Mouse (Mus musculus) spleen, embryonic (tissue): ENCODE results near the gene Lman1l.

ENCODE experiments used
- CTCF ChIA-PET: fragments of 350-600 bp; sonication (Branson Sonifier 250); formaldehyde crosslinking; loops from one replicate; lab custom pipeline; 2022; lab: Charles Lee

The Lman1l gene

DNA sequence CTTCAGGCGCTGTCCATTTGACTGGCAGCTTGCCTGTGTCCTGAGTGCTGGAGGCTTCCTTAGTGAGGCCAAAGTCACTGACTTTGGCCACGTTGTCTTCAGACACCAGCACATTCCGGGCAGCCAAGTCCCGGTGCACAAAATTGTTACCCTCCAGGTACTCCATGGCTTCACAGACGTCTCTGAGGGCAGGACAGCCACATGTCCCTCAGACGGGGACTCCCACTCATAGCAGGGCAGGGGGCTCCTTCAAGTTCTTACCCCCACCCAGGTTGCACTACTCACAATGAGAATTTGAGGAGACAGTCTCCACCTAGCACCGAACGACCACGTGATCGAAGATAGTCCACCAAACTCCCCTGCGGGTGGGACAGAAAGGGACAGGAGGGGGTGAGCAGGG is 7.3 kb upstream of the Lman1l start:
- CTCF ChIA-PET: interaction anchor here (0.7 to 3.4 kb wide), 2 partner anchors 16 to 28 kb away, joined by 3 to 17 read pairs; no protein-coding TSS in a partner anchor

DNA sequence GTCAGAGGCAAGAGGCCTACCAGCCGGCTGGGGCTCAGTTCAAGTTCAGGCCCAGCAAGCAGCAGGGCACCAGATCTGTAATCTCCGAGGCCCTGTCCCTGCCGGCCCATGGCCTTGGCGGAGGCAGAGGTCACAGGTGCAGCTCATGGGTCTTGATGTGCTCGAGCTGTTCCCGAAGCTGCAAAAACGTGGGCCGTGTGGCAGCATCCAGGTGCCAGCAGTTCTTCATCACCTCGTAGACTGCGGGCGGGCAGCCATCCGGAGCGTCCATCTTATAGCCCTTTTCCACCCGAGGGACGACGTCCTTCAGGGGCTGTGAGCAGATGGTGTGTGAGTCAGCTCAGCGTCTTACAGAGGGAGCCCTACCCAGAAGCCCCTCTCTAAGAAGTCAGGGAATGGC is 6.6 kb upstream of the Lman1l start:
- CTCF ChIA-PET: interaction anchor here (0.5 kb wide), 1 partner anchor 41 kb away, joined by 6 read pairs; no protein-coding TSS in a partner anchor

DNA sequence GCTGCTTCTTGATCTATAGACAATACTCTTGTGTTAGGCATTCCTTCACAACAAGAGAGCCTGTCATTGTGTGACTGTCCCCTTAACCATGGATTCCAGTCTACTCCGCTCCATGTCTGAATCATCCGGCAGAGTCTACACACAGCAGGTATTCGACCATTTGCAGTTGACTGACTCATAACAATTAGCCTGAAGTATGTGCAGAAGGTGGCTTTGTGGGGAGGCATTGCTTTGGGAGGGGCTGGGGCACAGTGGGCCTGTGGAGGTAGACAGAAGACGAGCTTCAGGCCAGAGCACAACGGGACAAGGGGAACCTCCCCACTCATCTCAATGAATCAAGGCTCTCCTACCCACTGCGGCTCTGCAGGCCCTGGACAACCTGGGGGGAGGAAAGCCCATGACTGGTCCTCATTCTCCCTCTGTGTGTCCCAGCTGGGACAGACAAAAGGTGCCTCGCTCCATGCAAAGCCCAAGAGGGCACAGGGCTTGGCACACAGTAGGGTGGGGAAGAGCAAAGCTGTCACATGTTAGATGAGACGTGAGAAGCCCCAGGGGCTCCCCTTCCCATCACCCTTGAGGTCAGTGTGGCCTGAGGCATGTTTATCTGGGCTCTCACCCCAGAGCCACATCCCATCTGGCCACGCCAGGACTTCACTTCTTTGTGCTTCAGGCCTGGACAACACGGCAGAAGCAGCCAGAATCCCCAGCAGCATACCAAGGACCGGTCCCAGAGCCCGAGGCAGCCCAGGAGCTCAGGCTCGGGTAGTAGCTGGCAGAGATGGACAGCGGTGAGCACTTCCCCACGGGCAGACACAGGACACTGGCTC is 5.3 kb upstream of the Lman1l start:
- CTCF ChIA-PET: no interaction called here

DNA sequence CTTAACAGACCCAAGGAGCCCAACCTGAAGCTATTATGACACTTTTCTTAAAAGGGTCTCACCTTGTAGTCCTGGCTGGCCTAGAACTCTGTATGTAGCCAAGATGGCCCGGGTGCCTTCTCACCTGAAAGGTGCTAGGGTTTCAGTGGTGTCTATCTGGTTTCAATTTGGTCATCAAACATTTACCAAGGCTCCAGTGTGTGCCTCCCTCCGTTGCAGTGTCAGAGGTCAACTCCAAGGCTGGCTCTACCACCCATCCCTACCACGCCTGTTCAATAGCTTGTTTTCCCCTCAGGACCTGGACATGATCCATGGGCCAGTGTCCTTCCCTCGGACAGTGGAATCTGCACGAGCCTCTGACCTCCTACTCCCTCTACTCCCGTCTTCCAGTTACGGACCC is 3.7 kb upstream of the Lman1l start:
- CTCF ChIA-PET: interaction anchor here (0.7 kb wide), 2 partner anchors 28 to 29 kb away, joined by 3 read pairs; partner anchors contain the start of gene Csk

GRCm38 (mm10) chr9:57618854-57619253 is 1.7 kb downstream of the Lman1l start:
- CTCF ChIA-PET: no interaction called here

DNA sequence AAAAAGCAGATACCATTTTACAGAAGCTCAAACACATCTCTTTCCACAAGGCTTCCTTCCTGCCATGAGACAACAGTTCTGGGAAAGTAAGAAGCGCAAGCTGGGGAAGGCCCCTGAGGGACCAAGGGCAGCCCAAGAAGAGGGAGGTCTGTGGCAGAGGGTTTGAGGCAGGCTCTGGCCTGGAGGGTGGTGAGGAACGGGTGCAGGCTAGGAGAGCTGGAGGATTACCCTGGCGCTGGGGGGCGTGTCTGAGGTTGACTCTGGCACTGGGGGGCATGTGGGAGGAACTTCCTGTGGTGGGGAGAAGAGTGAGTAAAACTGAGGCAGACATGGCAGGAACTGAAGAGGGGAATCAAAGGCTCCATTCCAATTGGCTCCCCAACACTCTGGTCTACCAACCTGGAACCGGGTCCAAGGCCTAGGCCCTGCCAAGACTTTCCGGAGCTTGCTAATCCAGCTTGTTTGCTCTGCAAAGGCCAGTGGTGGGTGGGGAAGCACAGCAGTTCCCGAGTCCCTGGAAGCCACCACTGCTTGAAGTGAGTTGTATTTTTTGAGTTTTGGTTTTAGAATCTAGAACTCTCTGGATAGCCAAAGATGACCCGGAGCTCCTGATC is 2.9 kb downstream of the Lman1l start:
- CTCF ChIA-PET: interaction anchor here (0.6 kb wide), 1 partner anchor 353 kb away, joined by 3 read pairs; no protein-coding TSS in a partner anchor

GRCm38 (mm10) chr9:57614786-57615185 is 5.8 kb downstream of the Lman1l start:
- CTCF ChIA-PET: no interaction called here

DNA sequence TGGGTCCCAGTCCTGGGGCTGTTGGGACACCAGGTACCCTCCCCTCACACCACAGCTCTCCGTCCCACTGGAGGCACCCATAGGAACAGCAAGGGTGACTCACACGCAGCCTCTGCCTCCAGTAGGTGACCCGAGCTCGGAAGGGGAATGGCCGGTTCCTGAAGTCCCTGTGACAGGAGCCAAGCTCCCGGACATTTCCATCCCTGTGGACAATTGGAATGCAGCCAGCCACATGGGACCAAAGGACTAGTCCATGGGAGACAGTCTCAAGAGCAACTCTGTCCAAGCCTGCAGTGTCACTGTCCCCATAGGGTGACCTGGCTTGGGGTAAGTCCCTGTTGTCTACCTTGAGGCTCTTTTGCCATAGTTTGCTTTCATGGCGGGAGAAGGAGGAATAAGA is 6.6 kb downstream of the Lman1l start:
- CTCF ChIA-PET: no interaction called here

- CTCF ChIA-PET: no interaction called here
Observed at GRCm38 (mm10) chr9:57612587-57612986, 8.0 kb downstream of the Lman1l start.

- CTCF ChIA-PET: no interaction called here
Observed at GRCm38 (mm10) chr9:57610359-57610826, 10.2 kb downstream of the Lman1l start.

DNA sequence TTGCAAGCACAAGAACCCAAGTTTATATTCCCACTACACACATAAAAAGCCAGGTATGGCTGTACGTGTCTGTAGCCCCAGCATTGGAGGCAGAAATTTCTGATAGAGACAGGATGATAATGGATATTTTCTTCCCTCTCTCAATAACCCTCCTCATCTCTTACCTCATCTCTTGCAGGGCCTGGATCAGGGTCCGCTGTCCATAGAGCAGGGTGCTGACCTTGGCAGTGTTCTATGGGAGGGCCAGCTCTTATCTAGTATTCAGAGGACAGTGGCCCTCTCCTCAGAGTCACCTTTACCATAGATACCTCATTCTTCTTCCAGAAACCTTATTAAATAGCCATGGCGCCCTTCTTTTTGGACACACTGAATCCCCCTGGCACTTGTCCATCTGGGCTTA is 10.8 kb downstream of the Lman1l start:
- CTCF ChIA-PET: no interaction called here

- CTCF ChIA-PET: no interaction called here
Observed at GRCm38 (mm10) chr9:57606139-57606851, 14.3 kb downstream of the Lman1l start, which contains the start of gene Cplx3. Gene Cplx3 (minus strand): TSS chr9:57606281.

DNA sequence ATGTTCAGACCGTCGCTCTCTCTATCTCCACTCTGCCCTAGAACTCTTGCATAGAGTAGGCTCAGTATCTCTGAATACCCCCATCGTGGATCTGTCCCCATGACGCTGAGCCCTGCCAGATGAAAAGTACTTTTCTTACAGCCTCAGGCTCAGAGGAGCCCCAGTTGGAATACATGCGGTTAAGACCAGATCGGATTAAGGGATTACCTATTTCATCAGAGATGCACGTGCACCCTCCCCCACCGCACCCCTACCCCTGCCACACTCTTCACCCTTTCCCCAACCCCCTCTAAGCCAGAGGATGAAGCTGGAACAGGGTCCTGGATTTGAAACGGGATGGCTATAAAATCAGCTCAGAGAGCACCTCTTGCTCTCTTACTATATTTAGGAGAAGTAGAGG is 15.1 kb downstream of the Lman1l start:
- CTCF ChIA-PET: no interaction called here

- CTCF ChIA-PET: interaction anchor here (0.6 to 0.7 kb wide), 2 partner anchors 16 to 50 kb away, joined by 3 to 8 read pairs; partner anchors contain the start of gene Lman1l
Observed at GRCm38 (mm10) chr9:57604875-57605274, 15.7 kb downstream of the Lman1l start.

GRCm38 (mm10) chr9:57602098-57602497 is 18.5 kb downstream of the Lman1l start:
- CTCF ChIA-PET: no interaction called here

GRCm38 (mm10) chr9:57601353-57601706 is 19.2 kb downstream of the Lman1l start:
- CTCF ChIA-PET: no interaction called here

DNA sequence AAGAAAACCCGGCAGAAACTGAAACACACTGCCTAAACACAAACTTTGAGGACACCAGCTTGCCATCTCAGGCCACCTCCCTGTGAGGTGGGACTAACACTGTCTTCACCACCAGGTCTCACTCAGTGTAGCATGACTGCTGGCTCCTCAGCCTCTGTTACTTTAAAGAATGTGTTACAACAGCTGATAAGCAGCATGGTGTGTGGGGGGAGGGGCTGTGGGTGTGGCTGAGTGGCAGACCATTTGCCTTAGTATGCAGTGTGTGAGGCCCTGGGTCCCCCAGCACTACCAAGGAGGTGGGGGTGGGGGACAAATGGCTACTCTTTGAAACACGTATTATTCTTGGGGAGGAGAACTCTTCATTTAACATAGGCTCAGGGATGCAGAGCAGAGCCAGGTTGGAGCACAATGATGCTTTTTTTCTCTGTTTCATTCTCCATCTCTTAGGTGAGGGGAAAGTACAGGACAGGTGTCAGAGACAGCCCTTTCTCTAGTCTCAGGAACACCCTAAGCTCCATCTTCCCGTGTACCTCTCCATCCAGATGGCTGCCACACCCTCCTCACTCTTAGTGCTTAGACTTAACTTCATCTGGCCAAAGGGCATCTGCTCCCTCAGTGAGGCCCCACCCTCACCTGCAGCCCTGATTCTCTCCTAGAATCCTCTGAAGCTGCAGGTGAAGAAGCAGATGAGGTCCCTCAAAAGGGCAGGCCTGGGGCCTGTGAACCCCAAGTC is 19.8 kb downstream of the Lman1l start:
- CTCF ChIA-PET: no interaction called here

- CTCF ChIA-PET: no interaction called here
Observed at GRCm38 (mm10) chr9:57598851-57599563, 21.6 kb downstream of the Lman1l start.

GRCm38 (mm10) chr9:57597929-57598382 is 22.6 kb downstream of the Lman1l start:
- CTCF ChIA-PET: no interaction called here

DNA sequence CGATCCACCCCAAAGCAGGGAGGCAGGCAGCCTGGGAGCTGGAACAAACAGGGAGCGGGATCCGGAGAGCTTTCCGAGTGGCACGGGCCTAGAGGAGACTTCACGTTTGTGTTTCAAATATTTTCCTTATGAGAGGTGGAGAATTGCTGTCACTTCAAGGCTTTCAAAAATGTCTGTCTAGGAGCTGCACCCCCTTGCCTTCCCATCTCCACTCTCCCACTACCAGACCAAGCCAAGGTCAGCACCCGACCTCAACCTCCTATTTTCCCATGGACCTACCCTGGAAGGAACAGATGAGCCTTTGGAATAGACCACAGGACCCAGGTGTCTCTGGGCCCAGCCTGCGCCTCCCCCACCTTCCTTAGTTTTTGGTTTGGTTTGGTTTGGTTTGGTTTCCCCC is 23.3 kb downstream of the Lman1l start:
- CTCF ChIA-PET: no interaction called here

- CTCF ChIA-PET: interaction anchor here (0.5 to 0.6 kb wide), 2 partner anchors 26 to 151 kb away, joined by 6 to 8 read pairs; partner anchors contain the start of gene Lman1l
Observed at GRCm38 (mm10) chr9:57594174-57594509, 26.4 kb downstream of the Lman1l start.
